Mouse (Mus musculus): ENCODE results near the gene Tipin.

GRCm38 (mm10) chr9:64250111-64250730, 31.2 kb upstream of the Tipin start:
- no peak for TF ChIP-seq CTCF (IDR thresholded peaks at IDR 0.05; ENCODE audit: extremely low read depth, insufficient read depth, low read length)
- no peak for TF ChIP-seq POLR2A (IDR thresholded peaks at IDR 0.05; ENCODE audit: extremely low read depth, insufficient read depth, low read length)
